Mouse (Mus musculus) olfactory bulb, adult 2 months (tissue): ENCODE measurements at regions not wholly inside any gene's neighbourhood (a gene's known extent, or its start where the extent isn't known, plus 50 kb on each side); places are given as distances from the start of the nearest gene placed in this dataset.

Experiments
- CTCF ChIP-seq: fragments of 200-500 bp; IDR thresholded peaks from 2 replicates; pipeline ENCODE4 v1.5.1; 2012; ENCODE audit warnings: low read depth, mild to moderate bottlenecking, low read length, moderate library complexity; ENCODE audit not compliant: insufficient read depth
- POLR2A ChIP-seq: fragments of 200-500 bp; IDR thresholded peaks from 2 replicates; pipeline ENCODE4 v1.6.1; 2012; ENCODE audit warnings: mild to moderate bottlenecking, low read depth, low read length, moderate library complexity; ENCODE audit not compliant: insufficient read depth

DNA sequence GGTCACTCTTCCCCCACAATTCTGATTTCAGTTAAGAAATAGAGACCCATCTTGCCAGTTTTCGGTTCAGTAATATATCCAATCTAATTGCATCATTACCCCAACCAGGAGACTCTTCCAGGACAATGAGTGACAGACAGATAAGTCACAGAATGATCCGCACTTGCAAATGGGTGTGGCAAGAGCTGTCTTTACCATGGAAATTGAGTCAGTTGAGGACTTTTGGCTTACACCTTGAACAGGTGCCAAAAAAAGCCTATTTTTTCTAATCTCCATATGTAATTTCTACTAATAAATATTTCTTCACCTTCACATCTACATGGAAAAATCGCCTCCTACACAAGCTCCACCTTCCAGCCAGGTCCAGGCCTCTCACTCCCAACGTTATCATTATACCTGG lies 98.2 kb upstream of the Nrbf2 start:
- TF ChIP-seq CTCF (no peak), POLR2A (no peak)
